Mouse (Mus musculus) liver, embryonic 11.5 days (tissue): ENCODE data around the gene Agap1. TPM values are rescaled to one million over a fixed set of nuclear protein-coding genes. Genes with fewer than 3 reads are reported as not detected.

Experiments
- ATAC-seq: fragments of 200-750 bp; cut with Nextera tagmentation; replicated peaks from 2 replicates; pipeline ENCODE4 v1.8.0; 2017; ENCODE audit warnings: moderate number of reproducible peaks, mild to moderate bottlenecking, moderate TSS enrichment, moderate library complexity; ENCODE audit not compliant: low FRiP score
- DNase-seq: peaks from one replicate; pipeline ENCODE4 v3.0.0-alpha.2; 2017; ENCODE audit warnings: low spot score
- H3K27ac ChIP-seq: fragments of 300-500 bp; sonication (generic); 2 replicates; pipeline ENCODE4 v1.5.1; 2014; ENCODE audit warnings: mild to moderate bottlenecking, low read depth, low read length, control low read depth
- H3K27me3 ChIP-seq: fragments of 300-500 bp; sonication (generic); replicated peaks from 2 replicates; pipeline ENCODE4 v1.6.1; 2014; ENCODE audit warnings: low read length, mixed read lengths; ENCODE audit not compliant: control insufficient read depth, insufficient read depth
- H3K36me3 ChIP-seq: fragments of 300-500 bp; sonication (generic); 2 replicates; pipeline ENCODE4 v1.6.1; 2014; ENCODE audit warnings: mild to moderate bottlenecking, low read length, moderate library complexity, mixed read lengths; ENCODE audit not compliant: control insufficient read depth, insufficient read depth
- H3K4me1 ChIP-seq: fragments of 300-500 bp; sonication (generic); replicated peaks from 2 replicates; pipeline ENCODE4 v1.6.1; 2014; ENCODE audit warnings: low read length, mixed read lengths; ENCODE audit not compliant: control insufficient read depth, insufficient read depth
- H3K4me2 ChIP-seq: fragments of 300-500 bp; sonication (generic); 2 replicates; pipeline ENCODE4 v1.6.1; 2014; ENCODE audit warnings: mild to moderate bottlenecking, control low read depth, moderate library complexity
- H3K4me3 ChIP-seq: fragments of 300-500 bp; sonication (generic); 2 replicates; pipeline ENCODE4 v1.5.1; 2014; ENCODE audit warnings: low read depth, low read length, control low read depth
- H3K9ac ChIP-seq: fragments of 300-500 bp; sonication (generic); 2 replicates; pipeline ENCODE4 v1.6.1; 2014; ENCODE audit warnings: low read depth, low read length, control low read depth
- H3K9me3 ChIP-seq: fragments of 300-500 bp; sonication (generic); 2 replicates; pipeline ENCODE4 v1.6.1; 2016; ENCODE audit warnings: low read length, inconsistent platforms, mixed read lengths; ENCODE audit not compliant: control insufficient read depth
- WGBS: fragments of 180-500 bp; shearing (Covaris S2); extraction: QIAGEN DNeasy Blood & Tissue Kit; methylation state at CpG from one replicate; pipeline ENCODE4 v1.1.7; 2014; 5-methylcytosine and 5-hydroxymethylcytosine counted together
- polyA plus RNA-seq: library from polyadenylated mRNA; unstranded; fragments of >200 nt; fragmentation: Nextera tagmentation; extraction: Ambion mirVana; gene quantifications from 2 replicates; pipeline ENCODE4 v1.2.1, GENCODE M21; 2014

Gene Agap1
- polyA plus RNA-seq, 1 experiment from 2014 or later = 4.6 TPM

GRCm38 (mm10) chr1:89609964-89610363 is 155.4 kb downstream of the Agap1 start:
- Histone ChIP-seq H3K4me1 (no peaks in the 10 kb centered on the region), H3K36me3 (no peaks in the 10 kb centered on the region; the same call in 1 of the 2 replicates), H3K27me3 (no peaks in the 10 kb centered on the region), H3K9me3 (no peaks in the 10 kb centered on the region), H3K9ac (no peak overlapping the region), H3K4me2 (no peak overlapping the region), H3K4me3 (no peak overlapping the region), H3K27ac (no peak overlapping the region)
- WGBS = 50% methylated on average over 5 of the region's 5 CpGs
- no peak for DNase-seq
- no peak for ATAC-seq

GRCm38 (mm10) chr1:89611521-89611920 is 156.9 kb downstream of the Agap1 start:
- no peak for ATAC-seq
- Histone ChIP-seq H3K4me3 (no peak overlapping the region), H3K9ac (no peak overlapping the region), H3K36me3 (no peaks in the 10 kb centered on the region; the same call in 1 of the 2 replicates), H3K4me1 (no peaks in the 10 kb centered on the region), H3K27me3 (no peaks in the 10 kb centered on the region), H3K4me2 (no peak overlapping the region), H3K27ac (no peak overlapping the region), H3K9me3 (no peaks in the 10 kb centered on the region)
- 82% methylated on average over 6 of the region's 6 CpGs for WGBS
- DNase-seq = no peak

- 49% methylated on average over 5 of the region's 5 CpGs for WGBS
- no peak overlapping the region for H3K4me2 ChIP-seq
- no peak overlapping the region for H3K4me3 ChIP-seq
- no peak overlapping the region for H3K27ac ChIP-seq
- DNase-seq = no peak
- H3K27me3 ChIP-seq = no peaks in the 10 kb centered on the region
- no peak overlapping the region for H3K9ac ChIP-seq
- no peaks in the 10 kb centered on the region for H3K9me3 ChIP-seq
- H3K4me1 ChIP-seq = no peaks in the 10 kb centered on the region; the same call in 1 of the 2 replicates
- H3K36me3 ChIP-seq = no peaks in the 10 kb centered on the region; the same call in 1 of the 2 replicates
- no peak for ATAC-seq
Measured at GRCm38 (mm10) chr1:89613234-89613870, 158.7 kb downstream of the Agap1 start.

- no peak overlapping the region for H3K4me3 ChIP-seq
- 73% methylated on average over 6 of the region's 6 CpGs for WGBS
- no peak overlapping the region for H3K4me2 ChIP-seq
- no peaks in the 10 kb centered on the region; the same call in 1 of the 2 replicates for H3K4me1 ChIP-seq
- H3K27me3 ChIP-seq = no peaks in the 10 kb centered on the region
- ATAC-seq (no peak), DNase-seq (no peak)
- H3K27ac ChIP-seq = no peak overlapping the region
- H3K9me3 ChIP-seq = no peaks in the 10 kb centered on the region
- no peak overlapping the region for H3K9ac ChIP-seq
- H3K36me3 ChIP-seq = no peaks in the 10 kb centered on the region
Measured at GRCm38 (mm10) chr1:89616556-89616955, 161.9 kb downstream of the Agap1 start.

GRCm38 (mm10) chr1:89617336-89617735 is 162.7 kb downstream of the Agap1 start:
- Histone ChIP-seq H3K36me3 (no peaks in the 10 kb centered on the region), H3K4me2 (no peak overlapping the region), H3K27me3 (no peaks in the 10 kb centered on the region), H3K4me3 (no peak overlapping the region), H3K9me3 (no peaks in the 10 kb centered on the region), H3K4me1 (no peaks in the 10 kb centered on the region; the same call in 1 of the 2 replicates), H3K9ac (no peak overlapping the region), H3K27ac (no peak overlapping the region)
- no peak for DNase-seq
- WGBS = 86% methylated on average over 9 of the region's 9 CpGs
- ATAC-seq = no peak

- H3K4me3 ChIP-seq = no peak overlapping the region
Measured at GRCm38 (mm10) chr1:89619963-89620362, 165.4 kb downstream of the Agap1 start.

GRCm38 (mm10) chr1:89621014-89621791 is 166.6 kb downstream of the Agap1 start:
- no peak for ATAC-seq
- Histone ChIP-seq H3K36me3 (no peaks in the 10 kb centered on the region), H3K9ac (no peak overlapping the region), H3K4me2 (no peak overlapping the region), H3K27ac (no peak overlapping the region), H3K4me1 (no peaks in the 10 kb centered on the region; the same call in 1 of the 2 replicates), H3K4me3 (no peak overlapping the region), H3K27me3 (no peaks in the 10 kb centered on the region), H3K9me3 (no peaks in the 10 kb centered on the region)
- WGBS = 60% methylated on average over 8 of the region's 8 CpGs
- no peak for DNase-seq

More at GRCm38 (mm10) chr1:89619963-89620362, 165.4 kb downstream of the Agap1 start:
- Histone ChIP-seq H3K4me2 (no peak overlapping the region), H3K9ac (no peak overlapping the region), H3K9me3 (no peaks in the 10 kb centered on the region), H3K27me3 (no peaks in the 10 kb centered on the region), H3K36me3 (no peaks in the 10 kb centered on the region), H3K4me1 (no peaks in the 10 kb centered on the region; the same call in 1 of the 2 replicates), H3K27ac (no peak overlapping the region)
- 79% methylated on average over 2 of the region's 2 CpGs for WGBS
- no peak for ATAC-seq
- DNase-seq = no peak

- Histone ChIP-seq H3K9ac (no peak overlapping the region), H3K4me3 (no peak overlapping the region), H3K9me3 (no peaks in the 10 kb centered on the region), H3K4me1 (no peaks in the 10 kb centered on the region; the same call in 1 of the 2 replicates), H3K27ac (no peak overlapping the region), H3K27me3 (no peaks in the 10 kb centered on the region), H3K4me2 (no peak overlapping the region), H3K36me3 (no peaks in the 10 kb centered on the region)
- WGBS = 84% methylated on average over 8 of the region's 8 CpGs
- DNase-seq (no peak), ATAC-seq (no peak)
Measured at GRCm38 (mm10) chr1:89621952-89622351, 167.3 kb downstream of the Agap1 start.
